Mouse (Mus musculus): ENCODE results near the gene Iqsec1.

The Iqsec1 gene

DNA sequence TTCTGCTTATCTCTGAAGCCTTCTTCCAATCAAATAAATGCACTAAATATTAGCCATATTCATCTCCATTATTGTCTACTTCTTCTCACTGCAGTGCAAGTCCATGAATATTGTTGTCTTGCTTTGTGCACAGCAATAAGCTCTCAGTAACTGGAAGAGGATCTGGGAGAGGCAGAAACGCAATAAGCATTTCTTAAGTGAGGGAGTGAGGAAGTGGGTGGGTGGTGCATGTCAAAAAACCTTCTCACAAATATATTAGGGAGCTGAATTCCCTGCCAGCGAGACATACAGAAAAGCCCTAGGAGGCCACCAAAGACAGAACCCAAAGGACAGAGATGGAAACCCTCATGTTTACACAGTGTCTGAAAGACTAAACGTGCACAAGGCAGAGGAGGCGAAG is 35.1 kb downstream of the Iqsec1 start:
- DNase-seq (ENCODE audit: low spot score in 2 of 2), result peak; percentile 28 to 43

DNA sequence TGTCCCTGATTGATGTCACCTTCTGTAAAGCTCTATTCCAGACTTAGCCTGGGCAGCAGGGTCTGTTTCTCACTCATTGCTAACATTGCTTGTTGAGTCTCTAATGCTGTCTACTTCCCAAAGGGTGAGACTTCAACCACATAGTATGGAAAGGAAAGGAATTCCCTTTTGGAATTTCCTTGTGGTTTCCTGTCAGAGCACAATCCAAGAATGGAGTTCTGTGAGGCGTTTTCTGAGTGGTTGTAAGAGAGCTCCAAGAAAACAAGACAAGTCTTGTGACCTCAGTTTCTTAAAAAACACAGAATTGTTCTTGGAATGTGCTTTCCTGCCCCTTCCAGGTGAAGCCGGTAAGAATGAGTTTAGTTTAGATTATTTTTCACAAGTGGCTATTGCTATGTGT is 37.5 kb downstream of the Iqsec1 start:
- no peak for DNase-seq (ENCODE audit: low spot score in 2 of 2)

DNA sequence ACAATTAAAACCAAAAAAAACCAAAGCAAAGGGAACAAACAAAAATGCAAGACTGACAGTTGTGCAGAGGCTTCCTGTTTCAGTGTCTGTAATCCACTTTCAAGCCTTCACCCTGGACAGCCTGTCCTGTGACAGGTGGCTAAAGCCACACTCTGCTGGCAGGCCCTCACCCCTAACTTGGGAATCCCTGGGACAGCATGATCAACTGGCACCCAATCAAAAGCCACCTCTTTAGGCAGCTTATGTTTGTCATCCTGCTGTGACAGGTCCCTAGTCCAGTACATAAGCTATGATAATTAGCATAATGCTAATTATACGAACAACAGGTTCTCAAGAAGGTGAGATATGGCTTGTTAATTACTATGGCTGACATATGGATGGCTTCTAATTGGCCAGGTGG is 40.4 kb downstream of the Iqsec1 start:
- no peak for DNase-seq (ENCODE audit: low spot score in 2 of 2)

DNA sequence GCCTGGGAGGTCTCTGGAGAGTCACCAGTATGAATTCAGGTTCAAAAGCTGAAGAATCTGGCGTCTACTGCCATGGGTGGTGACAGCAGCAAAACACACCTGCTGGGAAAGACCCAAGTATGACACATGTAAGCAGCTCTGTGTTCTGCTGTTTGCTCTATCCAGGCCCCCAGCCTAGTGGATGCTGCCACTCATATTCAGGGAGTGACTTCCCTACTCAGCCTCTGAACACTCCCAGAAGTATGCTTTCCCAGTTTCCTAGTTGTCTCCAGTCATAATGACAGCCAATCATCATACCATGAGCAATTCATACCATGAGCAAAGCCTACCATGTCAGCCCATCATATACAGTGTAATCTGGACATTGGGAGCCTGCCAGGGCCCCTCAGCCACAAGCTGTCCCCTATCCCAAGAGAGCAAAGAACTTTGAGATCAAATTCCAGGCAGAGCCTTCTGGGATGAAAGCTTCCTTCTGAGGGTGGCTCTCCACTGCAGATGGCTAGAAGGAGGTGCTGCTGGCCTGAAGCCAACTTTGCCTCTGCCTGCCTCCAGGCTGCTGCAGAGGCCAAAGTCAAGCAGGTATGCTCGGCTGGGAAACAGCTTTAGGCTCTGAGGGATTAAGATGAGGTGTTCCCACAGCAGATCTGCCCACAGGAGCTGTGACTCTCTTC is 42.8 kb downstream of the Iqsec1 start:
- peak; percentile 79 to 89 for DNase-seq (ENCODE audit: low spot score in 2 of 2)

DNA sequence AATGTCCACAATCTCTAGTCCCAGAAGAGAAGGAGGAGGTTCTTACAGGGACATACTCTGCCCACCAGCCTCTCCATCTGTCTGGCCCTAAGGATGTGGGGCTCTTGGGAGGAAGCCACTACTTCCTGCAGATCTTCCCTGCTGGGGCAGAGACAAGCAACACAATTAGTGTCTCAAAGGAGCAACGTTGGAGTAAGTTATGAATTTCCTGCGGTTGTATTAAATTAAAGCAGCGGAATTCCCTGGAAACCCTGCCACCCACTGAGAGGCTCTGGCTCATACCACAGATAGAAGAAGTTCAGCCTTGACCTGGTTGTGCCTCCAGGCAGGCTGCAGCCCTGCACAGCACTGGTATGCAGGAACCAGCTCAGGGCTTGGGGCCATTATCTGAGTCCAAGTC is 47.2 kb downstream of the Iqsec1 start:
- no peak for DNase-seq (ENCODE audit: low spot score in 2 of 2)

DNA sequence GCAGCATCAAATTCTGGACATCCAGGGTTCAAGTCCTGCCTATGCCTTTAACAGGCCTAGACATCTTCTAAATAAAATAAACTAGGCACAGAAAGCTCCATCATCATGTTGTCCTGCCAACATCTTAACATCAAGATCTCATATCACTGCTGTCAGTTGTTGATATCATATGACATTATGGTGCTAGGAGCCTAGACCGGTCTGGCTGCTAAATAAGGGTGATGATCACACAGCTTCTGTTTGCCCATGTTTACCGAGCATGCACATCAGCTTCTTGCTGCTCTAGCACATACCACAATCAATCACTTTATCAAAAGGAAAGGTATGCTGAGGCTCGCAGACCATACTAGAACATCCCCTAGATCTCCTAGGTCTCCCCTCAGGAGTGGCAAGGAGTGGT is 54.8 kb downstream of the Iqsec1 start:
- no peak for DNase-seq (ENCODE audit: low spot score in 2 of 2)

DNA sequence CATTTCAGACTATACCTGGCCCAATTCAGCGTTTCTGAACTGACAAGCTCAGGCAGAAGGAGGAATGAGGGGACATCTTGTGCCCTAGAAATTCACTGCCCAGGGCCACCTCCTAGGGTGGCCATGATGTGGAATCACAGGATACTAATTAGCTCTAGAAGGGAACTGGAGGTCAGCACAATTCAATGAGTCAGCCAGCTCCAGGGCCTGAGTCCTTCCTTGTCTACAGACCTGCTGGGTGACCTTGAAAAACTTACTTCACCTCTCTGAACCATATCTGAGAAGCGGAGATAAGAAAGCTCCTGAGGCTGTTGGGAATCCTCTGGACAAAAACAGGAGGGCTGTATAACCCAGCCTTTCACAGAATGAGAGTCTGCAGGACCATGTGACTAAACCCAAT is 59.7 kb downstream of the Iqsec1 start:
- no peak for DNase-seq (ENCODE audit: low spot score in 2 of 2)

DNA sequence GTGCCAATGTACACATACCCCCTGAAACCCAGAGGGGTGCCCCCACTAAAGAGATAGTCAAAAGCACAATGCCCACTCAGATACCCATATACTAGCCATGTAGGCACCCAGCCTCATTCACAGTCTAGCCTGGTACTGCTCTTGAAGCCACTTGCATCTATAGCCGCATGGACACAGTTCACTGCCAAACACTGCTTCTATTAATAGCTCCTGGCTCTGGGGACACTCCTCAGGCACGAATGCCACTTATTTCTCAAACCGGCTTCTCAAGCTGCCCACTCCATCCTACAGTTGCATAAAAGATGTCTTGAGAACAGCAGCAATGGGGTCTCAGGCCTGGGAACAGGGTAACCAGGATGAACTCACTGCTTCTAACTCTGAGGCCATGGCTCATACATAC is 63.0 kb downstream of the Iqsec1 start:
- peak in 1 of 2 experiments; percentile 64 for DNase-seq (ENCODE audit: low spot score in 2 of 2)

DNA sequence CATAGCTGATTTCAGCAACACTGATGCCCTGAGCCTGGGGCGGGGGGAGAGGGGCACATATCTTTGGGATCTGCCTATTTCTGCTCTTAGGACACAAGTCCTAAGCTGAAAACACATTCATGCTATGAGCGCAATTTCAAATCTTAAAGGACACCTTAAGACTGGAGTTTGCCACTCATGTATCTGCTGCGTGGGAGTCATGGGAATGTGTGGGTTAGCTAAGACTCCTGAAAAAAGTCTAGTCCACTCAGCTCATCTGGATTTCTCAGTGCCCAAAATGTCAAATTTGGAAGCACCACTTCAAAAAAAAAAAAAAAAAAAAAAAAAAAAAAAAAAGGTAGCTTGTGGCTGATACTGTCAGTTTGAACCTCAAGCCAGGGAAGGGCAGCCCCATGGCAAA is 63.7 kb downstream of the Iqsec1 start:
- peak in 1 of 2 experiments; percentile 51 for DNase-seq (ENCODE audit: low spot score in 2 of 2)

DNA sequence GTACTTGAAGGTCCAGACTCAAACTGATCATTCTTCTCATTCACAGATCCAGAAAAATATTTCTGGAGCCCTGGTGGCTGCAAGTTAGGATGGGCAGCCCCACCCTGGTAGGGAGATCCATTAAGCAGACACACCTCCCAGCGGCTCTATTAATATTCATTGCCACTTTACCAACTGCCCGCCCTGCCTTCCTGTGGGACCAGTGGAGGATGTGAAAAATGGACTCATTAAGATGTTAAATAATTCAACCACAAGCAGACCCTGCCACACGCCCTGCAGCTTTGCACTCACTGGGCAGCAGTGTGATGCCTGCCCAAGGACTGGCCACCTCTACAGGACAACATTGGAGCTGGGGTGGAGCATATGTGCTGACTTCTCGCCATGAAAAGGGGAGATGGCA is 64.1 kb downstream of the Iqsec1 start:
- DNase-seq (ENCODE audit: low spot score in 2 of 2), result no peak

DNA sequence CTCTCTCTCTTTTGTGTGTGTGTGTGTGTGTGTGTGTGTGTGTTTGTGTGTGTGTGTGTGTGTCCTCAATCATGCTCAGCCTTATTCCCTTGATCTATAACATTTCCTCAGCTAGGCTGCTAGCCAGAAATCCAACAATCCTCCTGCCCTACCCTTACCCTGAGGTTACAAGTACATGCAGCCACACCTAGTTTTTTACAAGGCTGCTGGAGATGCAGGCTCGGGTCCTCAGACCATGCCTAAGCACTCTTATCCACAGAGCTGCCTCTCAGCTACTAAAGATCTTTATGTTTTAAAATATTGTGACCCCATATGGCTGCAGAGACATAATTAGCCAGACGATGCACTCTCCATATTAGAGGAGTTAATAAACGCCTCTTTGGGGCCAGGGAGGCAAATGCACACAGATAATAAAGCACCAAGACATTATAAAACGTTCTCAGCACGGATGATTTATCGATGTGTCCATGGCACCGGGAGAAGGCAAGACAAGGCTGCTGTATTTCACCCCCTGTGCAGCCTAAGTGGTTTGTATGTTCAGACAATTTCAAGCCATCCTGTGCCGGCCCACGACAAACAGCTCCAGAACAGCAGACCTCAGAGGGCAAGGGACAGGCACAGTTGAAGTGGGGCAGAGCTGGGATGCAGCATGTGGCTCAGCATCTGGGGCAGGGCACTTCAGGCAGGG is 67.1 kb downstream of the Iqsec1 start:
- DNase-seq (ENCODE audit: low spot score in 2 of 2), result no peak

DNA sequence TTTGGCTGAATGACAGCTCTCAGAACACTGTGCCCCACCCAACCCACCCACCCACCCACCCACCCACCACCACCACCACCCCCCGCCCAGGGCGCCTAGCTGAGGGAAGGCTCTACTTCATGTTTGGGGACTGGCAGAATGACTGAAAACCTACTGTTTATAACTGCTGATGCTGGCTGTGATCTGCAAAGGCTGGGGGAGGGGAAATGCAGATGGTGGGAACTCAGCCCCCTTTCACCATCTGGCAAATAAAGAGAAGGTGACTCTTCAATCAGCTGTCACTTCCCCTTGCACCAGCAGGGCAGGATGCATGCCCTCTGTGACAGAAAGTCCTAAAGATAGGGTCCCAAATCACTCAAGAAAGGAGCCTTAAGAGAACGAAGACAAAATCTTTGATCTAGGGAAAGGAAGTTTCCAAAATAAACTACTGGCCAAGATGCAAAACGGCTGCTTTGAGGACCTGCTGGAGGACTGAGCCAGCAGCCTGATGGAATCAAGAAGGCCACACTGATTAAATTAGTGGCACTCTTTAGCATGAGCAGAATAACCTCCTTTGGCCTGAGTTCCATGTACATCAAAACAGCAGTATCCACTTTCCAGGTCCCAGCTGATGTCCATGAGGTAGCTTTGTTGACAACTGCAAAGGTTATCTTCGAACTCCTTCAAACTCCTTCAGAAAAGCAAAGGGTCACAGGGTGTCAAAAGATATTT is 67.8 kb downstream of the Iqsec1 start:
- DNase-seq (ENCODE audit: low spot score in 2 of 2), result no peak

DNA sequence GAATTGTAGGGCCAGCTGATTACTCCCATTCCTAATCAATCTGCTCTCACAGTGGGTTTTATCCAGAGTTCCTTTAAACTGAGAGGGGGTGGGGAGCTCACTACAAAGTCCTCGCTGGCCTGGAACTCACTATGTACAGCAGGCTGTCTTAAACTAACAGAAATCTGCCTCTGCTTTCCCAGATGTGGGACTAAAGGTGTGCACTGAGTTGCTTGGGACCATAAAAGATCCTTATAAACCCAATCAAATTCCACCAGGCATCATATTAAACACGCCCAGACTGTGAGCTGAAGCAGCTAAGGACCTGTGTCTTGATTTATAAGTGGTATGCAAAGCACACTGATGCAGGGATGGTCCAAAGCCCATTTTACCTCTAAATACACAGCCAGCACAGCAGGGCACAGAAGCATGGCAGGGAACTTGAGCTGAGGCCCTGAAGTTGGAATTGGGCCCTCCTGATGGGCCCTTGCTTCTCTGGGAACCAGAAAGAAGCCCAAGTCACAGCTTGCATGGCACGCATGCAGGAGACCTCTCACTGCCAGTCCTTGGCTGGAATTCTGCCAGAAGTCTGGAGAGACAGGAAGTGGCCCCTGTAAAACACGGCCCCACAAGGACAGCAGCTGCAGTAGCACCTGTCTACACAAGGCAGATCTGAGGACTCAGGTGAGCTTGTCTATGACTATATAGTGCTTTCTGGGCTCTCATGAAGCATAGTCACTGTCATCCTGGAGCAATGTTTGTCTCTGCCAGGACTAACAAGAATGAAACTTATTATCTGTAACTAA is 68.7 kb downstream of the Iqsec1 start:
- no peak for DNase-seq (ENCODE audit: low spot score in 2 of 2)

DNA sequence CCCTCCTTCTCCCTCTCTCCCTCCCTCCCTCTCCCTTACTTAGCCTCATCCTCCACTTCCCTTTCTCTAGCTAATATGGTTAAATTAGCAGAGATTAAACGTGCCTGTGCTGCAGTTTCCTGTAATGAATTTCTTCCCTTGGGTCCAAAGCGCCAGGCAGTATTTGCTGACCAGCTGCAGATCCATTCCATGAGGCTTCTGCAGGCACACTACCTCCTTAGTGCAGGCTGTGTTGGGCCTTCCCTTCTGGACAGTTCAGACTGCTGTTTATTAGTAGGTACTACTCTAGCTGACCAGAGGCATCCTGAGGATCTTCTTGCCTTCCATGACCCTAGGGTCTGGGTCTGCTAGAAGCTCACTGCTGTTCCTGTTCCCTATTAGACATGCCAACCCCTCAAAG is 72.9 kb downstream of the Iqsec1 start:
- DNase-seq (ENCODE audit: low spot score in 2 of 2), result no peak

DNA sequence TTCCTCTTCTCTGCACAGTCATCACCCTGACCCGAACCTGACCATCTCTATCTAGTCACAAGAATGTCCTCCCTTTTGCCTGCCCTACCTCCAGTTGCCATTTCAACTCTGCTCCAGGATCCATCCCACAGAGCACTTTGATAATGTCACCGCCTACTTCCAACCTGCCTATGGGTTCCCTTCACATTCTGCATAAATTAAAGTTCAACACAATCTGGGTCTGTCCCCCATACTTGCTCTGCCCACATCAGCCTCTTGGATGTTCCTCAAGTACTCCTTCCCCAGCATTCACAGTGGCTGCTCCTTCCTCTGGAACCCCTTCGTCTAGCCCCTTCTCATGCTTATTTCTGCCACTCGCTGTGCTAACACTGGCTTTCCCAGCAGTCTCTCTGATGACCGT is 74.7 kb downstream of the Iqsec1 start:
- no peak for DNase-seq (ENCODE audit: low spot score in 2 of 2)

DNA sequence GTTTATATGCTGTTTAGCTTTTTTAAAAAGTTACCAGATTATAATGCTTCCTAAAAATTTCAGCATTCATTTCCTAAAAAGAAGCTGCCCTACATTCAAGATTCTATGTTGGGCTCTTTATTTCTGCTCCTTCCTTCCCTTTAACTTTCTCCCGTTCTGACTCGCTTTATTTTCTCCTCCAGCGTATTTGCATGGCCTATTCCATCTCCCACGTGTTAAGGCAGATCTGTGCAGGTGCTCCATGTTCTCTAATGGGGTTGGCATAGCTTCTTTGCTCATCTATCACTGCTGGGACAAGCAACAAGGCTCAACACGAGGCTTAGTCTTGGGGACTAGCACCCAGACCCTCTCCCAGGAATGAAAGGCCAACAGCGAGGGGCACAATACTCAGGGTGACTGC is 75.7 kb downstream of the Iqsec1 start:
- DNase-seq (ENCODE audit: low spot score in 2 of 2), result no peak

DNA sequence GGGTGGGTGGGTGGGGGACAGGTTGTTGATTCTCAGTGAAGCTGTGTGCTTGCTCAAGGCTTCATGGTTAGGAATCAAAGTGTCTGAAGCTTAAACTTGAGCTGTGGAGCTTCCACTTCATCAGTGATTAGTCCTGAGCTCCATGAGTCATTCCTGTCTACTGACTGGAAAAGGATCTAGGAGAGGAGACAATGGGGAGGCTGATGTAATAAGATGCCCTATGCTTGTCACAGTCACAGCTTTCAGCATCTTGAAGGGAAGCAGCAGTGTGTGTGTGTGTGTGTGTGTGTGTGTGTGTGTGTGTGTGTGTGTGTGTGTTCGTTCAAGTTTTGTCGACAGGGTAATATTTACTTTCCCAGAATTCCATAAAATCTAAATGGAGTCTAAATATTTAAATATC is 84.3 kb downstream of the Iqsec1 start:
- DNase-seq (ENCODE audit: low spot score in 2 of 2), result no peak

DNA sequence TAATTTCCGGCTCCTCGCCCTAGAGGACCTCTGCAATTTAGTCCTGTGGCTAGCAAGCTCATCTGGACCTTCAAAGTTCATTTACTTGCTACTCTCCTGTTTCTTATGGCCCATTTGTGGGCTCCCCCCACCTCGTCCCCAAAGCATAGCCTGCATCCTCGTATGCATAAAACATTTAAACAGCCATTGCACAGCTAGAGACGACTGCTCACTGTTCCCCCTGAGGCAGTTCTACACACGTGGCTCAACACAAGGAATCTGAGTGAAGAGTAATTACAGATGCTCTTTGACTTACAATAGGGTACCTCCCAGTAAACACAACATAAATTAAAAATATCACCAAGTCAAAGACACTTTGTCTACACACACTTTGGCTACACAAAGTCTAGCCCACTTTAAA is 88.2 kb downstream of the Iqsec1 start:
- no peak for DNase-seq (ENCODE audit: low spot score in 2 of 2)

DNA sequence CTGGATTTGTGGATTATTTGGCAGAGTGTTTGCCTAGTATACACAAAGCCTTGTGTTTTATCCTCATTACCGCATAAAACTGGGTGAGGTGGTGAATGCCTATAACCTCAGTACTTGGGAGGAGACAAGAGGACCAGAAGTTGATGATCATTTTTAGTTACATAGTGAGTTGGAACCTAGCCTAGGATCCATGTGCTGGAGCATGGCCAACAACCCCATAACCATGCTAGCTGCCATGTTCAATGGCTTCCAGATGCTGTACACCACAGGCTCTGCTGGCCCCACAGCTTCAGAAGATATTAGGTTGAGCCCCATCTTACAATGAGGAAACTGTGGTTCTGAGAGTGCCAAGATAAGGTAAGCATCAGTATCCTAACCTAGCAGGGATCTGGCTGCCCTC is 89.2 kb downstream of the Iqsec1 start:
- no peak for DNase-seq (ENCODE audit: low spot score in 2 of 2)

DNA sequence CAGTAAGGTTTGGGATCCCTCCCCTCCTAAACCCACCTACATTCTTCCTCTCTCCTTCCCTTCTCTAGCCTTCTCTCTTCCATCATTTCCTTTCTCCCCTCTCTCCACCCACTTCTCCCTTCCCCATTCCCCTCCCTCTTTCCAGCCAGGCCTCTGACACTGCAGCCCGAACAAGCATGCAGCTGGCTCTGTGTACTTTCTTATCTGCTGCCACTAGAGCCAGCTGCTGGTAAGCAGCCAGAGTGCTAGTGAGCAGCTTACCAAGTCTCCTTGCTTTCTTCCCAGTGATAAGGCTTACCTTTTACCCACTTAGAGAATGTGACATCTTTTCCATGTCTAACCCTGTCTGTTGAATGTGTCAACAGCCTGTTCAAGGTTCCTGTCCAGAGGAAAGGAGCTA is 90.4 kb downstream of the Iqsec1 start:
- no peak for DNase-seq (ENCODE audit: low spot score in 2 of 2)

DNA sequence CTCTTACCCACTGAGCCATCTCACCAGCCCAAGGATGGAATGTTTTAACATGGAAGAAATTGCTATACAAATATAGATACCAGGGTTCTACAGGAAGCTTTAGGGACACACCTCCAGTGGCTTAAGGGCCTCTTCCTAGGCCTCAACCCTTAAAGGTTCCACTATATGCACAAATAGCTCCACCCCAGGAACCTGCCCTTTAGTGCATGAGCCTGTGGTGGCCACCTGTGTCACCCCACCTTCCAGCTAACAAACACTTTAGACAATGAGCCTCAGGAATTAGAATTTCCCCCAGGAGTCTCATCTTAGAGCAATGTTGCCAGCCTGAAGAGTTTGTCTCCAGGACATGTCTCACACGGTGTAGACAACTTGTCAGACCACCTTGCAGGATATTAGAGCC is 96.1 kb downstream of the Iqsec1 start:
- DNase-seq (ENCODE audit: low spot score in 2 of 2), result no peak
